Mouse (Mus musculus): ENCODE measurements around the gene Mfsd4b1. TPM values are rescaled to one million over a fixed set of nuclear protein-coding genes. Genes with fewer than 3 reads are reported as not detected.

Mfsd4b1 gene
- total RNA-seq, 2 experiments from 2014 or later, result 0.33 to 0.59 TPM

- DNase-seq (ENCODE audit: low spot score in 2 of 2), result no peak
Measured at GRCm38 (mm10) chr10:39967512-39967911, 57.6 kb downstream of the Mfsd4b1 start.

GRCm38 (mm10) chr10:39961906-39962305 is 63.2 kb downstream of the Mfsd4b1 start:
- DNase-seq (ENCODE audit: low spot score in 2 of 2), result no peak

GRCm38 (mm10) chr10:39960441-39960822 is 64.6 kb downstream of the Mfsd4b1 start:
- no peak for DNase-seq (ENCODE audit: low spot score in 2 of 2)

- DNase-seq (ENCODE audit: low spot score in 2 of 2), result peak; percentile 82 to 87
Measured at GRCm38 (mm10) chr10:39959761-39960440, 65.2 kb downstream of the Mfsd4b1 start, which contains the start of gene Mfsd4b3. Gene Mfsd4b3 (minus strand): TSS chr10:39960153.

GRCm38 (mm10) chr10:39958266-39958665 is 66.8 kb downstream of the Mfsd4b1 start:
- DNase-seq (ENCODE audit: low spot score in 2 of 2), result peak in 1 of 2 experiments; percentile 12

- no peak for DNase-seq (ENCODE audit: low spot score in 2 of 2)
Measured at GRCm38 (mm10) chr10:39956340-39956878, 68.7 kb downstream of the Mfsd4b1 start.

- DNase-seq (ENCODE audit: low spot score in 2 of 2), result no peak
Measured at GRCm38 (mm10) chr10:39955163-39955562, 69.9 kb downstream of the Mfsd4b1 start.

Other genes starting within 250 kb of the Mfsd4b1 start
- 1 to 10 TPM; 7.2 to 7.4 TPM for gene Mfsd4b4, start 126.0 kb downstream of the Mfsd4b1 start, total RNA-seq (2021)
- under 1 TPM; 0.16 to 0.42 TPM for gene Mfsd4b2, start 98.3 kb downstream of the Mfsd4b1 start, total RNA-seq (2021)
- not detected for gene Mfsd4b3, start 65.1 kb downstream of the Mfsd4b1 start, total RNA-seq (2021)
- under 1 TPM in 1 of 2 experiments, not detected in 1; 0.49 TPM for gene Mfsd4b5, start 38.6 kb downstream of the Mfsd4b1 start, total RNA-seq (2021)
- 1 to 10 TPM; 3.2 to 4.1 TPM for gene Slc16a10, start 117.0 kb upstream of the Mfsd4b1 start, total RNA-seq (2021)
- gene Rpf2, start 221.8 kb upstream of the Mfsd4b1 start, total RNA-seq (2021), result 10 to 100 TPM; 18.2 to 18.4 TPM
- 10 to 100 TPM; 19.5 to 20.7 TPM for gene Gtf3c6, start 232.8 kb upstream of the Mfsd4b1 start, total RNA-seq (2021)